Mouse (Mus musculus): ENCODE measurements around the gene Sema3f. TPM values are rescaled to one million over a fixed set of nuclear protein-coding genes. Genes with fewer than 3 reads are reported as not detected.
A peak's percentile ranks its signal among the peaks of the same experiment; 100 is the strongest.

Gene Sema3f
- total and polyA plus RNA-seq, 2 experiments from 2014 or later, result 2.7 to 59.5 TPM

GRCm38 (mm10) chr9:107699376-107699980 lies 10.8 kb downstream of the Sema3f start:
- Histone ChIP-seq H3K27me3 (ENCODE audit: control insufficient read depth, insufficient read depth, low read length) (no peaks in the 10 kb centered on the region), H3K36me3 (replicated peaks; ENCODE audit: control insufficient read depth, insufficient read depth, low read length) (no peaks in the 10 kb centered on the region), H3K4me2 (ENCODE audit: low read depth, low read length) (no peak overlapping the region), H3K4me1 (ENCODE audit: control insufficient read depth, insufficient read depth) (peaks cover 28% of the 10 kb centered on the region), H3K27ac (ENCODE audit: low read depth) (peak overlapping the region; percentile 34; the same call in 1 of the 2 replicates), H3K9ac (replicated peaks; ENCODE audit: low read depth, low read length) (no peak overlapping the region), H3K4me3 (ENCODE audit: low read depth, low read length) (no peak overlapping the region), H3K9me3 (replicated peaks; ENCODE audit: control insufficient read depth, low read length) (no peaks in the 10 kb centered on the region)
- no peak for DNase-seq (ENCODE audit: low spot score)
- ATAC-seq (ENCODE audit: insufficient read depth, low read depth), result no peak
- WGBS, result 30% methylated on average over 9 of the region's 9 CpGs
- TF ChIP-seq EP300 (IDR thresholded peaks at IDR 0.05; ENCODE audit: low read depth) (no peak), CTCF (IDR thresholded peaks at IDR 0.05; ENCODE audit: low read depth) (no peak)

DNA sequence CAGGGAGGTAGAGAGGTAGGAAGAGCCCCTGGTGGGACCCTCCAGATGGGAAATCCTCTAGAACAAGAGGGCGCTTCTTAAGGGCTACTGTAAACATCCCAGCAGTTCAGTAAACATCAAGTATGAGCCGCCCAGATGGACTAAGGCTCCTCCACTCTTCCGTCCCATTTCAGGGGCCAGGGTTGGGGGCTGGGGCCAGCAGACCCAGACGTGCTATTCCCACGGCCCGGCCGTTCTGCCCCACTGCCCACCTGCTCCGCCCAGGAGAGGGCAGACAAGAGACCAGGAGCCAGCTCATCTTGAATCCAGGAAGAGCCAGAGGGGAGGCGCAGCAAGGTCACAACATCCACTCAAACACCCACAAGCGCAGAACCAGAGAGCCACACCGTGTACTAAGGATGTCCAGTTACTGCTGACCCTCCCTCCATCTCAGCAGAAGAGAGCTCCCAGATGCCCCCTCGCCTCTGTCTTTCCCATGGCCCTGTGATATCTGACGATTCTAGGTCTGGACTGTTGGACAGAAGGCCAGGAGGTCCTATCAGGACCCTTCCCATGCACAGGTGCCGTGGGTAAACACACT lies 11.6 kb downstream of the Sema3f start:
- TF ChIP-seq CTCF (IDR thresholded peaks at IDR 0.05; ENCODE audit: low read depth) (no peak; the same call in 1 of the 2 replicates), EP300 (IDR thresholded peaks at IDR 0.05; ENCODE audit: low read depth) (no peak)
- Histone ChIP-seq H3K4me1 (ENCODE audit: control insufficient read depth, insufficient read depth) (peaks cover 29% of the 10 kb centered on the region), H3K27ac (ENCODE audit: low read depth) (no peak overlapping the region), H3K9ac (replicated peaks; ENCODE audit: low read depth, low read length) (no peak overlapping the region; the same call in 1 of the 2 replicates), H3K27me3 (ENCODE audit: control insufficient read depth, insufficient read depth, low read length) (no peaks in the 10 kb centered on the region), H3K9me3 (replicated peaks; ENCODE audit: control insufficient read depth, low read length) (no peaks in the 10 kb centered on the region), H3K4me3 (ENCODE audit: low read depth, low read length) (no peak overlapping the region), H3K4me2 (ENCODE audit: low read depth, low read length) (no peak overlapping the region), H3K36me3 (replicated peaks; ENCODE audit: control insufficient read depth, insufficient read depth, low read length) (no peaks in the 10 kb centered on the region)
- 44% methylated on average over 14 of the region's 14 CpGs for WGBS
- ATAC-seq (ENCODE audit: insufficient read depth, low read depth), result no peak
- DNase-seq (ENCODE audit: low spot score), result no peak

DNA sequence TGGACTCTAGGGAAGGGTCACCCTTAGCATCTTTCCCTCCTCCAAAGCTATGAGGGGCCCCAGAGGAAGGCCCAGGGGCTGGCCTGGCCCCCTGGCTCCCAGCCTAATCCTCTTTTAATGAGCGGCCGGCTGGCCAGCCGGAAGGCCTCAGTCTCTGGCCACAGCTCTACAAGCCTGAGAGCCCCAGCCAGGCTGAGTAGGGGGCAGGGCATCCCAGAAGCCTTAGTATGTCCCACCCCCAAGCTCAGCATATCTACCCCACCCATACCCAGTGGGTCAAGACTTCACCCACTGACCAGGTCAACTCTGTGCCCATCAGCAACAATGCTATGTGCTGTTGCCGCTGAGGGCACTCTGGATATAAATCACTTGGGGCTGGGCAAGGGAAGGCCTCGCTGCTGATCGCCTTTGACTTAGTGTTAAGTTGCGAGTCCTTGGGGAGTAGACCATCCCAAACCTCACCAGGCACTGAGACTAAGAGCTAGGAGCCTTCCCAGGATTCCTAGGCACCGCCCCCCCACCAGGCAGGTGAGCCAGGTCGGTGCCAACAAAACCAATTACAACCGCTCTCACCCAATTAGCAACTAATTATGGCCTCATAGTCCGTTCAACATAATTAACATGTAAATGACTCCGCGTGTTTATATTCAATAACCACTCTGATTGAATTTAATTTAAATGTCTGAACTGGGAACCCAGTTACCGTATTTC lies 12.3 kb downstream of the Sema3f start:
- 55% methylated on average over 14 of the region's 14 CpGs for WGBS
- Histone ChIP-seq H3K27ac (ENCODE audit: low read depth) (no peak overlapping the region), H3K9ac (replicated peaks; ENCODE audit: low read depth, low read length) (no peak overlapping the region), H3K4me2 (ENCODE audit: low read depth, low read length) (no peak overlapping the region), H3K36me3 (replicated peaks; ENCODE audit: control insufficient read depth, insufficient read depth, low read length) (no peaks in the 10 kb centered on the region), H3K9me3 (replicated peaks; ENCODE audit: control insufficient read depth, low read length) (no peaks in the 10 kb centered on the region), H3K4me1 (ENCODE audit: control insufficient read depth, insufficient read depth) (peaks cover 29% of the 10 kb centered on the region), H3K4me3 (ENCODE audit: low read depth, low read length) (no peak overlapping the region), H3K27me3 (ENCODE audit: control insufficient read depth, insufficient read depth, low read length) (no peaks in the 10 kb centered on the region)
- TF ChIP-seq EP300 (IDR thresholded peaks at IDR 0.05; ENCODE audit: low read depth) (no peak), CTCF (IDR thresholded peaks at IDR 0.05; ENCODE audit: low read depth) (no peak)
- no peak for DNase-seq (ENCODE audit: low spot score)
- ATAC-seq (ENCODE audit: insufficient read depth, low read depth), result no peak

- Histone ChIP-seq H3K4me2 (ENCODE audit: low read depth, low read length) (no peak overlapping the region), H3K4me1 (ENCODE audit: control insufficient read depth, insufficient read depth) (peaks cover 29% of the 10 kb centered on the region), H3K9me3 (replicated peaks; ENCODE audit: control insufficient read depth, low read length) (no peaks in the 10 kb centered on the region), H3K9ac (replicated peaks; ENCODE audit: low read depth, low read length) (no peak overlapping the region), H3K4me3 (ENCODE audit: low read depth, low read length) (no peak overlapping the region), H3K27ac (ENCODE audit: low read depth) (peak overlapping the region; percentile 47), H3K27me3 (ENCODE audit: control insufficient read depth, insufficient read depth, low read length) (no peaks in the 10 kb centered on the region), H3K36me3 (replicated peaks; ENCODE audit: control insufficient read depth, insufficient read depth, low read length) (no peaks in the 10 kb centered on the region)
- DNase-seq (ENCODE audit: low spot score) (no peak), ATAC-seq (ENCODE audit: insufficient read depth, low read depth) (no peak)
- 0 out of 2 replicates have a peak, but pooled peaks have one; percentile 24 for TF ChIP-seq EP300 (IDR thresholded peaks at IDR 0.05; ENCODE audit: low read depth)
- TF ChIP-seq CTCF (IDR thresholded peaks at IDR 0.05; ENCODE audit: low read depth), result no peak
- WGBS, result 55% methylated on average over 9 of the region's 9 CpGs
Observed at GRCm38 (mm10) chr9:107696845-107697610, 13.2 kb downstream of the Sema3f start.

DNA sequence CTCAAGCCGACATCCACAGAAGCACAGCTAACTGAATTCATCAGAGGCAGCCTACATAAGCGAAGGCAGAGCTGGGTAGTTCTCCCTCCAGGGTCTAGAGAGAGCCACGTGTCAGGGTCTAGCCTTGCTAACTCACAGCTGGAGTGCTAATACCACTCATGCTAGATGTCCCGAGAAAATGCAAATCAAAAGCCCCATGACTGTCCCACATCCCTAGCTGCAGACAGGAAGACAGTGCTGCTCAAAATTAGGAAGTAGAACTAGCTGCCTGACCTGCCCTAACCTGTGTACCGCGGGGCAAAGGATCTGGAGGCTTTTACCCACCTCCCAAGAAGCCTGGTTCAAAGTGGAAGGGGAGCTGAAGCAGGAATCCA lies 14.2 kb downstream of the Sema3f start:
- WGBS, result 44% methylated on average over 6 of the region's 6 CpGs
- Histone ChIP-seq H3K27me3 (ENCODE audit: control insufficient read depth, insufficient read depth, low read length) (no peaks in the 10 kb centered on the region), H3K36me3 (replicated peaks; ENCODE audit: control insufficient read depth, insufficient read depth, low read length) (0 out of 2 replicates have a peak, but pooled peaks cover 3% of the 10 kb centered on the region), H3K27ac (ENCODE audit: low read depth) (peak overlapping the region; percentile 47), H3K4me2 (ENCODE audit: low read depth, low read length) (no peak overlapping the region), H3K4me1 (ENCODE audit: control insufficient read depth, insufficient read depth) (peaks cover 29% of the 10 kb centered on the region), H3K9ac (replicated peaks; ENCODE audit: low read depth, low read length) (no peak overlapping the region), H3K9me3 (replicated peaks; ENCODE audit: control insufficient read depth, low read length) (no peaks in the 10 kb centered on the region), H3K4me3 (ENCODE audit: low read depth, low read length) (no peak overlapping the region)
- no peak for DNase-seq (ENCODE audit: low spot score)
- no peak for ATAC-seq (ENCODE audit: insufficient read depth, low read depth)
- TF ChIP-seq EP300 (IDR thresholded peaks at IDR 0.05; ENCODE audit: low read depth) (no peak), CTCF (IDR thresholded peaks at IDR 0.05; ENCODE audit: low read depth) (no peak)
